Mouse (Mus musculus) lung, embryonic 15.5 days (tissue): ENCODE results near the gene Hpse2. TPM values are rescaled to one million over a fixed set of nuclear protein-coding genes. Genes with fewer than 3 reads are reported as not detected.

Source experiments
- ATAC-seq: fragments of 200-750 bp; cut with Nextera tagmentation; 2 replicates; pipeline ENCODE4 v1.8.0; 2017; ENCODE audit warnings: moderate number of reproducible peaks, borderline replicate concordance; ENCODE audit not compliant: low FRiP score, low TSS enrichment; ENCODE audit errors: extremely low read depth
- H3K27ac ChIP-seq: fragments of 300-500 bp; sonication (generic); 2 replicates; pipeline ENCODE4 v1.5.1; 2015; ENCODE audit warnings: moderate library complexity, mild to moderate bottlenecking, inconsistent platforms
- H3K27me3 ChIP-seq: fragments of 300-500 bp; sonication (generic); 2 replicates; pipeline ENCODE4 v1.6.1; 2015; ENCODE audit warnings: inconsistent platforms
- H3K36me3 ChIP-seq: fragments of 300-500 bp; sonication (generic); 2 replicates; pipeline ENCODE4 v1.6.1; 2015; ENCODE audit warnings: inconsistent platforms
- H3K4me1 ChIP-seq: fragments of 300-500 bp; sonication (generic); 2 replicates; pipeline ENCODE4 v1.6.1; 2015; ENCODE audit warnings: inconsistent platforms
- H3K4me2 ChIP-seq: fragments of 300-500 bp; sonication (generic); 2 replicates; pipeline ENCODE4 v1.6.1; 2015; ENCODE audit warnings: inconsistent platforms, mild to moderate bottlenecking, moderate library complexity
- H3K4me3 ChIP-seq: fragments of 300-500 bp; sonication (generic); 2 replicates; pipeline ENCODE4 v1.5.1; 2015; ENCODE audit warnings: mild to moderate bottlenecking, inconsistent platforms
- H3K9ac ChIP-seq: fragments of 300-500 bp; sonication (generic); 2 replicates; pipeline ENCODE4 v1.6.1; 2015; ENCODE audit warnings: inconsistent platforms
- H3K9me3 ChIP-seq: fragments of 300-500 bp; sonication (generic); 2 replicates; pipeline ENCODE4 v1.6.1; 2016; ENCODE audit warnings: inconsistent platforms
- WGBS: fragments of 180-500 bp; shearing (Covaris S2); methylation state at CpG from one replicate; pipeline ENCODE4 v1.1.7; 2015; 5-methylcytosine and 5-hydroxymethylcytosine counted together
- polyA plus RNA-seq: library from polyadenylated mRNA; unstranded; fragments of >200 nt; fragmentation: Nextera tagmentation; extraction: Ambion mirVana; gene quantifications from 2 replicates; pipeline ENCODE4 v1.2.1, GENCODE M21; 2015

Gene Hpse2
- polyA plus RNA-seq, 1 experiment from 2014 or later, result 8.2 TPM

GRCm38 (mm10) chr19:42741884-42742283, 646.3 kb downstream of the Hpse2 start:
- H3K4me2 ChIP-seq, result no peak overlapping the region
- 40% methylated on average over 14 of the region's 14 CpGs for WGBS

GRCm38 (mm10) chr19:42740163-42740899, 647.8 kb downstream of the Hpse2 start:
- Histone ChIP-seq H3K9ac (no peak overlapping the region), H3K4me2 (no peak overlapping the region), H3K36me3 (no peaks in the 10 kb centered on the region), H3K4me1 (peaks cover 8% of the 10 kb centered on the region), H3K4me3 (no peak overlapping the region), H3K27ac (no peak overlapping the region), H3K9me3 (no peaks in the 10 kb centered on the region), H3K27me3 (no peaks in the 10 kb centered on the region)
- no peak for ATAC-seq
- 82% methylated on average over 8 of the region's 8 CpGs for WGBS

More at GRCm38 (mm10) chr19:42741884-42742283, 646.3 kb downstream of the Hpse2 start:
- H3K9me3 ChIP-seq, result no peaks in the 10 kb centered on the region
- no peak overlapping the region for H3K27ac ChIP-seq
- peaks cover 8% of the 10 kb centered on the region for H3K4me1 ChIP-seq
- ATAC-seq, result no peak
- H3K9ac ChIP-seq, result no peak overlapping the region
- H3K27me3 ChIP-seq, result no peaks in the 10 kb centered on the region
- no peaks in the 10 kb centered on the region for H3K36me3 ChIP-seq
- H3K4me3 ChIP-seq, result no peak overlapping the region

GRCm38 (mm10) chr19:42739734-42740133, 648.4 kb downstream of the Hpse2 start:
- no peak overlapping the region for H3K9ac ChIP-seq
- ATAC-seq, result no peak
- H3K27ac ChIP-seq, result no peak overlapping the region
- no peaks in the 10 kb centered on the region for H3K36me3 ChIP-seq
- H3K27me3 ChIP-seq, result no peaks in the 10 kb centered on the region
- peaks cover 8% of the 10 kb centered on the region for H3K4me1 ChIP-seq
- H3K4me2 ChIP-seq, result no peak overlapping the region
- no peaks in the 10 kb centered on the region for H3K9me3 ChIP-seq
- WGBS, result 76% methylated on average over 6 of the region's 6 CpGs
- no peak overlapping the region for H3K4me3 ChIP-seq

GRCm38 (mm10) chr19:42737753-42738152, 650.4 kb downstream of the Hpse2 start:
- 58% methylated on average over 9 of the region's 9 CpGs for whole genome bisulfite sequencing
- Histone ChIP-seq H3K4me2 (no peak overlapping the region), H3K36me3 (no peaks in the 10 kb centered on the region), H3K4me3 (no peak overlapping the region), H3K9ac (no peak overlapping the region), H3K27me3 (no peaks in the 10 kb centered on the region), H3K27ac (no peak overlapping the region), H3K9me3 (no peaks in the 10 kb centered on the region), H3K4me1 (peaks cover 8% of the 10 kb centered on the region)
- no peak for ATAC-seq

Other genes with a start within 250 kb of the Hpse2 start
- 0.06 and 0.10 TPM in 2 replicates for gene Cnnm1, start 52.1 kb upstream of the Hpse2 start, polyA plus RNA-seq
- gene Got1, start 136.2 kb upstream of the Hpse2 start, polyA plus RNA-seq, result 27.2 and 31.1 TPM in 2 replicates
- 0.08 TPM in 1 of 2 replicates, not detected in the other for gene Nkx2-3, start 224.0 kb upstream of the Hpse2 start, polyA plus RNA-seq